Comparison of ENCODE assay signal across 25 mouse cellular contexts in genomic region chr2:104059786-104060185, GRCm38 (mm10). TPM values are rescaled to one million over a fixed set of nuclear protein-coding genes. Genes with fewer than 3 reads are reported as not detected.
A peak's percentile ranks its signal among the peaks of the same experiment; 100 is the strongest.
DNase-seq lines count a peak whose midpoint lies in the region; ATAC-seq and TF ChIP-seq lines count a peak whose summit lies in the region.
"Had no signal": no experiment of that assay in that cellular context is flagged by ENCODE, and none has a peak within 500 bp of the region (broad histone marks: within the 10 kb centered on the region; RNA-seq: fewer than 3 reads in every experiment).

No protein-coding gene starts in this region.

- no peak overlapping the region for H3K27ac ChIP-seq in lung, embryonic 14.5 days (ENCODE audit: low read depth)
- no peak overlapping the region for H3K27ac ChIP-seq in ES-E14 (ENCODE audit: insufficient read depth, low read depth, low read length, poor library complexity, severe bottlenecking)
- H3K27ac ChIP-seq: embryonic facial prominence, embryonic 12.5 days; heart, adult 2 months; heart, embryonic 15.5 days; hindbrain, embryonic 10.5 days; hindbrain, embryonic 14.5 days had no signal

- H3K9ac ChIP-seq in lung, embryonic 14.5 days = no peak overlapping the region
- H3K9ac ChIP-seq in ES-E14 (ENCODE audit: insufficient read depth, low read depth, low read length, poor library complexity, severe bottlenecking) = no peak overlapping the region
- H3K9ac ChIP-seq: embryonic facial prominence, embryonic 12.5 days; heart, embryonic 15.5 days; hindbrain, embryonic 14.5 days had no signal

- no peak overlapping the region for H3K4me2 ChIP-seq in lung, embryonic 14.5 days
- H3K4me2 ChIP-seq: embryonic facial prominence, embryonic 12.5 days; heart, embryonic 11.5 days; heart, embryonic 15.5 days; hindbrain, embryonic 14.5 days had no signal

- WGBS in lung, embryonic 14.5 days = 44% methylated on average over 10 of the region's 10 CpGs

- H3K4me3 ChIP-seq in lung, embryonic 14.5 days (ENCODE audit: low read depth, low read length) = no peak overlapping the region
- no peak overlapping the region for H3K4me3 ChIP-seq in ES-E14 (ENCODE audit: insufficient read depth in 1 of 2, low read depth in 1 of 2, low read length in 2 of 2, poor library complexity in 1 of 2, severe bottlenecking in 1 of 2)
- H3K4me3 ChIP-seq: embryonic facial prominence, embryonic 12.5 days; heart, adult 2 months; heart, embryonic 15.5 days; hindbrain, embryonic 10.5 days had no signal

- ATAC-seq in lung, embryonic 14.5 days (ENCODE audit: insufficient read depth) = no peak
- ATAC-seq: forebrain, embryonic 16.5 days had no signal

- no peaks in the 10 kb centered on the region for H3K27me3 ChIP-seq in lung, embryonic 14.5 days (ENCODE audit: insufficient read depth, low read length)
- H3K27me3 ChIP-seq: CH12.LX; embryonic facial prominence, embryonic 12.5 days; heart, embryonic 15.5 days had no signal

- peaks cover 34% of the 10 kb centered on the region for H3K36me3 ChIP-seq in lung, embryonic 14.5 days (ENCODE audit: insufficient read depth)
- H3K36me3 ChIP-seq in ES-E14 (ENCODE audit: control insufficient read depth, insufficient read depth, low read length, poor library complexity, severe bottlenecking) = peaks cover 2% of the 10 kb centered on the region

- no peaks in the 10 kb centered on the region for H3K4me1 ChIP-seq in lung, embryonic 14.5 days (ENCODE audit: insufficient read depth)
- H3K4me1 ChIP-seq in ES-E14 (ENCODE audit: control insufficient read depth in 2 of 2, insufficient read depth in 2 of 2, low read length in 2 of 2, poor library complexity in 1 of 2) = no peaks in the 10 kb centered on the region
- H3K4me1 ChIP-seq: embryonic facial prominence, embryonic 12.5 days; heart, embryonic 15.5 days; hindbrain, embryonic 10.5 days had no signal

- DNase-seq in heart, adult 11 months = peak; percentile 40
- no peak for DNase-seq in heart, postnatal 25 days (ENCODE audit: low spot score)
- DNase-seq in lung, embryonic 14.5 days = peak; percentile 23
- DNase-seq in lung, postnatal 10 days = no peak
- DNase-seq in ES-E14 (ENCODE audit: low read depth, low spot score) = no peak
- DNase-seq in brain, adult 2 months (ENCODE audit: low read depth, low spot score) = peak; percentile 76
- DNase-seq: adrenal gland, adult 2 months; adrenal gland, postnatal 25 days; cerebellum, adult 11-12 months; cerebellum, adult 9-10 months; cerebellum, postnatal 25 days; gastrocnemius, postnatal 10 days; heart, adult 2 months; heart, postnatal 14 days had no signal

- no peak for TF ChIP-seq CTCF in lung, embryonic 14.5 days (IDR thresholded peaks at IDR 0.05; ENCODE audit: low read depth)

- intact Hi-C loops in heart, postnatal 25 days (cut with DNase I) = no loop called here

- no peaks in the 10 kb centered on the region for H3K9me3 ChIP-seq in lung, embryonic 14.5 days (ENCODE audit: low read depth, low read length)
- no peaks in the 10 kb centered on the region for H3K9me3 ChIP-seq in ES-E14 (ENCODE audit: control insufficient read depth, insufficient read depth, low read depth, low read length)
- H3K9me3 ChIP-seq: embryonic facial prominence, embryonic 12.5 days; heart, embryonic 15.5 days; hindbrain, embryonic 10.5 days had no signal

- in situ Hi-C loops in ES-E14 (cut with MboI; ENCODE audit: low sequenced_read_pairs in 2 of 2, unreplicated experiment in 2 of 2) = no loop called here

TF ChIP-seq in ES-E14, 5 proteins besides CTCF, POLR2A, EP300 and RAD21:
- TF ChIP-seq MAFK (IDR thresholded peaks at IDR 0.05; ENCODE audit: insufficient read depth, low read depth, low read length) (peak; percentile 62), ZNF384 (IDR thresholded peaks at IDR 0.05; ENCODE audit: low read depth, low read length) (no peak)

RNA-seq across cellular contexts. Expression of gene Gm10912, which starts 5.8 kb away (rescaled TPM):
- total RNA-seq in heart, postnatal 25 days (2021) = under 1 TPM in 1 of 2 experiments, not detected in 1; 0.25 TPM
- not detected in 2 replicates for polyA plus RNA-seq in lung, embryonic 14.5 days (2014; fragmentation: Nextera tagmentation; extraction: Ambion mirVana)
- not detected in 2 replicates for total RNA-seq in ES-E14 (2012; rRNA removed)
- total RNA-seq: CH12.LX had no signal
- polyA plus RNA-seq: embryonic facial prominence, embryonic 12.5 days; forebrain, embryonic 11.5 days; forebrain, embryonic 16.5 days; heart, embryonic 11.5 days; hindbrain, embryonic 10.5 days; hindbrain, embryonic 14.5 days had no signal

RNA-seq across cellular contexts. Expression of gene Gm10799, which starts 8.6 kb away (rescaled TPM):
- total RNA-seq in heart, postnatal 25 days (2021) = not detected
- polyA plus RNA-seq in lung, embryonic 14.5 days (2014; fragmentation: Nextera tagmentation; extraction: Ambion mirVana) = not detected in 2 replicates
- not detected in 2 replicates for total RNA-seq in ES-E14 (2012; rRNA removed)
- total RNA-seq: adrenal gland, adult 2 months; adrenal gland, postnatal 25 days; CH12.LX; gastrocnemius, postnatal 10 days; gastrocnemius, postnatal 4 days; heart, adult 2 months; heart, postnatal 14 days had no signal
- polyA plus RNA-seq: adrenal gland, adult 2 months; brain, embryonic 14.5 days; cortical plate, adult 2 months; embryonic facial prominence, embryonic 12.5 days; forebrain, embryonic 11.5 days; forebrain, embryonic 16.5 days; heart, adult 2 months; heart, embryonic 11.5 days; heart, embryonic 15.5 days; hindbrain, embryonic 10.5 days; hindbrain, embryonic 14.5 days had no signal

RNA-seq across cellular contexts. Expression of gene Cd59b, which starts 9.9 kb away (rescaled TPM):
- total RNA-seq in heart, postnatal 25 days (2021) = 1 to 10 TPM; 1.4 to 3.4 TPM
- polyA plus RNA-seq in lung, embryonic 14.5 days (2014; fragmentation: Nextera tagmentation; extraction: Ambion mirVana) = 2.8 and 4.5 TPM in 2 replicates
- total RNA-seq in ES-E14 (2012; rRNA removed) = 2.4 and 3.5 TPM in 2 replicates

RNA-seq across cellular contexts. Expression of gene 4931422A03Rik, which starts 31.6 kb away (rescaled TPM):
- total RNA-seq in heart, postnatal 25 days (2021) = not detected
- 1.9 and 2.1 TPM in 2 replicates for polyA plus RNA-seq in lung, embryonic 14.5 days (2014; fragmentation: Nextera tagmentation; extraction: Ambion mirVana)
- 0.54 and 1.4 TPM in 2 replicates for total RNA-seq in ES-E14 (2012; rRNA removed)
- total RNA-seq: adrenal gland, adult 2 months; adrenal gland, postnatal 25 days; gastrocnemius, postnatal 10 days; gastrocnemius, postnatal 4 days; heart, adult 2 months; heart, postnatal 14 days had no signal
- polyA plus RNA-seq: adrenal gland, adult 2 months; cortical plate, adult 2 months; heart, adult 2 months had no signal

RNA-seq across cellular contexts. Expression of gene Fbxo3, which starts 32.3 kb away (rescaled TPM):
- 10 to 100 TPM; 51.9 to 58.3 TPM for total RNA-seq in heart, postnatal 25 days (2021)
- polyA plus RNA-seq in lung, embryonic 14.5 days (2014; fragmentation: Nextera tagmentation; extraction: Ambion mirVana) = 54.0 and 56.6 TPM in 2 replicates
- total RNA-seq in ES-E14 (2012; rRNA removed) = 13.6 and 13.9 TPM in 2 replicates

Comparison
In these comparisons a context has a peak if more than half of its experiments do, and no peak if none do; other contexts are left out.
1. DNase-seq: peak in heart, adult 11 months (single experiment), lung, embryonic 14.5 days (single experiment) and brain, adult 2 months (single experiment); none in heart, postnatal 25 days (single experiment), lung, postnatal 10 days (single experiment) and ES-E14 (single experiment).